Mouse (Mus musculus) thymus, adult 2 months (tissue): Measurements from ENCODE around the gene Rbx1.

Source experiments
- CTCF ChIP-seq: fragments of 200-500 bp; IDR thresholded peaks from 2 replicates; pipeline ENCODE4 v1.5.1; 2012; ENCODE audit warnings: mild to moderate bottlenecking, control low read depth, low read length, moderate library complexity, borderline replicate concordance; ENCODE audit not compliant: control insufficient read depth, poor library complexity, insufficient read depth; ENCODE audit errors: extremely low read depth
- POLR2A ChIP-seq: fragments of 200-500 bp; IDR thresholded peaks from 2 replicates; pipeline ENCODE4 v1.6.1; 2012; ENCODE audit warnings: mild to moderate bottlenecking, low read length, control low read depth, moderate library complexity; ENCODE audit not compliant: control insufficient read depth, poor library complexity, insufficient read depth; ENCODE audit errors: extremely low read depth

DNA sequence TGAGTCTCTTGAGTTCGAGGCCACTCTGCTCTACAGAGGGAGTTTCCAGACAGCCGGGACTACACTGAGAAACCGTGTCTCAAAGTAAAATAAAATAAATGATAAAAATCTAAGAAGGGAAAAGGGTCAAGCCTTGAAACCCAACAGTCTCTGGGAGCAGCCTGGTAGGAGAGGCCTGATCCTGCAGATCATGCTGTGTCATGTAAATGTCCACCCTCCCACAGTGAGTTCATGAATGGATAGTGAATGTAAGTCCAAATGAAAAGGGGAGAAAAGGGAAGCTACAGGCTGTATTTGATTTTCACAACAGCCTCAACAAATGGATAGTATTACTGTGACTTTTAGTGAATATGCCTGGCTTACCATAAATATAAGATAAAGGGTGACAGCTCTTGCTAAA lies 40.8 kb upstream of the Rbx1 start:
- TF ChIP-seq CTCF (no peak), POLR2A (no peak)
